Mouse (Mus musculus) embryonic facial prominence, embryonic 15.5 days (tissue): Measurements from ENCODE around the gene Nlrc5. TPM values are rescaled to one million over a fixed set of nuclear protein-coding genes. Genes with fewer than 3 reads are reported as not detected.

ENCODE experiments used
- ATAC-seq: fragments of 200-750 bp; cut with Nextera tagmentation; 2 replicates; pipeline ENCODE4 v1.8.0; 2017; ENCODE audit warnings: low read depth, moderate TSS enrichment; ENCODE audit not compliant: insufficient number of reproducible peaks, low FRiP score, low TSS enrichment
- H3K27ac ChIP-seq: fragments of 300-500 bp; sonication (generic); replicated peaks from 2 replicates; pipeline ENCODE4 v1.5.1; 2015; ENCODE audit warnings: mild to moderate bottlenecking, inconsistent platforms
- H3K27me3 ChIP-seq: fragments of 300-500 bp; sonication (generic); 2 replicates; pipeline ENCODE4 v1.6.1; 2015; ENCODE audit warnings: inconsistent platforms
- H3K36me3 ChIP-seq: fragments of 300-500 bp; sonication (generic); 2 replicates; pipeline ENCODE4 v1.6.1; 2015; ENCODE audit warnings: mild to moderate bottlenecking, inconsistent platforms
- H3K4me1 ChIP-seq: fragments of 300-500 bp; sonication (generic); 2 replicates; pipeline ENCODE4 v1.6.1; 2015; ENCODE audit warnings: inconsistent platforms
- H3K4me2 ChIP-seq: fragments of 300-500 bp; sonication (generic); replicated peaks from 2 replicates; pipeline ENCODE4 v1.6.1; 2015; ENCODE audit warnings: mild to moderate bottlenecking, inconsistent platforms
- H3K4me3 ChIP-seq: fragments of 300-500 bp; sonication (generic); replicated peaks from 2 replicates; pipeline ENCODE4 v1.5.1; 2015; ENCODE audit warnings: mild to moderate bottlenecking, inconsistent platforms
- H3K9ac ChIP-seq: fragments of 300-500 bp; sonication (generic); 2 replicates; pipeline ENCODE4 v1.6.1; 2015; ENCODE audit warnings: inconsistent platforms
- H3K9me3 ChIP-seq: fragments of 300-500 bp; sonication (generic); replicated peaks from 2 replicates; pipeline ENCODE4 v1.6.1; 2016; ENCODE audit warnings: inconsistent platforms
- WGBS: fragments of 180-500 bp; shearing (Covaris S2); methylation state at CpG from one replicate; pipeline ENCODE4 v1.1.7; 2015; 5-methylcytosine and 5-hydroxymethylcytosine counted together
- microRNA-seq: library from miRNA; unstranded; fragments of <30 nt; microRNA quantifications from one replicate; pipeline ENCODE4, GENCODE M21; 2016; ENCODE audit warnings: borderline number of aligned reads
- polyA plus RNA-seq: library from polyadenylated mRNA; unstranded; fragments of >200 nt; fragmentation: Nextera tagmentation; extraction: Ambion mirVana; gene quantifications from 2 replicates; pipeline ENCODE4 v1.2.1, GENCODE M21; 2015

Gene Nlrc5
- polyA plus RNA-seq, 1 experiment from 2014 or later = 0.40 TPM

DNA sequence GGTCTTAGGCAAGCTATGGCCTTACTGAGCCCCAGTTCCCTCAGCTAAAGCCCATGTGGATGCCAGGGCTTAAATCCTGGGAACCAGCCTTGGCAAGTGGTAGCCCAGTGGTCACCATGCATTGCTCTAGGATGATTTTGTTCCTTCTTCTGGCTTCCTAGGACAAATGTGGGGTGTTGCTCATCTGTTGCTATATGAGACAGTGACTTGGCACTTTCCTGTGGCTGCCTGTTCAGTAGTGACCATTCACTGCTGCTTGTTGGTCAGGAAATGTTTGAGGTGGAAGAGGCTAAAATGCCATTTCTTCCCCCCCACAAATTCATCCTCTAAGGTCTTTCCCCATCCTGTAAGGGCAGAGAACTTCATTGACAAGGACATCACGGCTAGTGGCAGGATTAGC lies 135.3 kb downstream of the Nlrc5 start:
- WGBS = 70% methylated on average over 1 of the region's 1 CpGs
- no peaks in the 10 kb centered on the region; the same call in 1 of the 2 replicates for H3K4me1 ChIP-seq

DNA sequence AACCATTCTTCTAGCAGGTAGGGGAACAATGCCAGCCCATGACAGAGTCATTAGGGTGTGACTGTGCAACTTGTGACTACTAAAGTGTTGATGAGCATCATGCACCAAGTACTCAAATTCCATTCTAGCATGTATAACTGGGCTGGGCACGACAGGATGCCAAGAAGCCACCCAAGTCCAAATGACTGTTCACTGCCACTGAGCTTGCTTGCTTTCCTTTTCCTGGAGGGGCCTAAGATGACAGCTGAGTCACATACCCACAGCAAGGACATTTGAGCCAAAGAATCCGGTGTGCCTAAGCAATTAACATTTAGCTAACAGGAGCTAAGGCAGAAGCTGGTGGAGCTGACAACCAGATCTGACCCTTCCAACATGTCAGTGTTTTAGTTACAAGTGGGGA lies 137.7 kb downstream of the Nlrc5 start:
- H3K4me3 ChIP-seq = no peak overlapping the region
- no peak overlapping the region for H3K9ac ChIP-seq
- no peaks in the 10 kb centered on the region for H3K9me3 ChIP-seq
- ATAC-seq = no peak
- H3K27ac ChIP-seq = no peak overlapping the region
- 67% methylated on average over 2 of the region's 2 CpGs for WGBS
- no peaks in the 10 kb centered on the region; the same call in 1 of the 2 replicates for H3K4me1 ChIP-seq
- no peak overlapping the region for H3K4me2 ChIP-seq
- H3K36me3 ChIP-seq = peaks cover 39% of the 10 kb centered on the region
- H3K27me3 ChIP-seq = no peaks in the 10 kb centered on the region

More for the DNA sequence above, 135.3 kb downstream of the Nlrc5 start:
- no peak overlapping the region for H3K27ac ChIP-seq
- no peak overlapping the region for H3K4me3 ChIP-seq
- no peaks in the 10 kb centered on the region for H3K27me3 ChIP-seq
- H3K36me3 ChIP-seq = peaks cover 16% of the 10 kb centered on the region
- no peaks in the 10 kb centered on the region for H3K9me3 ChIP-seq
- ATAC-seq = no peak
- H3K4me2 ChIP-seq = no peak overlapping the region
- H3K9ac ChIP-seq = no peak overlapping the region

DNA sequence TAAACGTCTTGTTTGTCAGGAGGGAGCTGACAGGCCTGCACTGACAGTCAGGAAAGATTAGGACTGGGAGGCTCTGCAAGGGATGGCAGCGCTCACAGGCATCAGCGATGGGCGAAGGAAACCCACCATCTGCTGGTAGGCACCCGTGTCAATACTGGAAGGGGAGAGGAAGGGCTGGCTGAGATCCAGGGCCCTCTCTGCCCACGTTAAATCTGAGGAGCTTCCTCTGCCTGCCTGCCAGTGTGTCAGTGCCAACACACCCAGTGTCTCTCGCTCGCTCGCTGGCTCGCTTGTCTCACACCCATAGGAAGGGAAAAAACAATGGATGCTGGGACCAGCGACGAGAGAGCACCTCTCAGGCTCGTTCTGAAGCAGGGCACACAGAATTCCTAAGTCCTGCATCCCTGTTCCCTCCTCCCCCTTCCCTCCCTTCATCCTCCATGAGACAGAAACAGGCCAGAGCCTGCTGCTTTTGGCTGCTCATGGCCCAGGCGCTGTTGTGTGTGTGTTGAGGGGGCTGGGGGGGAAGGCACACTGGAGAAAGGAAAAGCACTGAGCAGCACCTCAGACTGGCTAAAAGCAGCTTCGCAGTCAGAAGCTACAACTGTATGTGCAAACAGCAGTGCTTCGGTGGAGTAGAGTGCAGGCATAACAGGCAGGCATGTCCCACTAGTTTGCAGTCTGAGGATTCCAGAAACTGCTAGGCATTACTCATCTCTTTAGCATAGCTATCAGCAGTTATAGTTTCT lies 140.2 kb downstream of the Nlrc5 start:
- Histone ChIP-seq H3K9me3 (no peaks in the 10 kb centered on the region), H3K36me3 (peaks cover 61% of the 10 kb centered on the region), H3K4me3 (no peak overlapping the region), H3K4me1 (no peaks in the 10 kb centered on the region), H3K27ac (no peak overlapping the region), H3K4me2 (no peak overlapping the region), H3K27me3 (no peaks in the 10 kb centered on the region), H3K9ac (no peak overlapping the region)
- 80% methylated on average over 16 of the region's 16 CpGs for WGBS
- ATAC-seq = no peak

DNA sequence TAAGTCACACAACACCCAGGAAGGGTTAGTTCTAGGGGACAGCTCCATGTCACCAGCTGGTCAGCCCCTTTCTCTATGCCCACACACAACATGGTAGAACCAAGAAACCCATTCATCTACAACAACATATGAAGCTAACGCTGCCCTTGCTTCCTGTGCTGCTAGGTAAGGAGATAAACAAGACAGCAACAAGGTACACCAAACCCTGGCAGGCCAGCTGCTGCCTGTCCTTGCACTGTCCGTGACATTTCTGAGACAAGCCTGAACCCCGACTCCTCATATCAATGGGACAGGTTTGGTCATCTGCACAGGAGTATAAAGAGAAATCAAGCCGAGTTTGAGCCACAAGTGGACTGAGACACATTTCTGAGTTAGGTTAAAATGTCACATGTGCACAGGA lies 141.0 kb downstream of the Nlrc5 start:
- H3K9me3 ChIP-seq = no peaks in the 10 kb centered on the region
- H3K4me2 ChIP-seq = no peak overlapping the region
- H3K27me3 ChIP-seq = no peaks in the 10 kb centered on the region
- no peak overlapping the region for H3K27ac ChIP-seq
- no peak overlapping the region for H3K9ac ChIP-seq
- H3K36me3 ChIP-seq = peaks cover 63% of the 10 kb centered on the region
- ATAC-seq = no peak
- H3K4me3 ChIP-seq = no peak overlapping the region
- WGBS = 92% methylated on average over 4 of the region's 4 CpGs
- no peaks in the 10 kb centered on the region for H3K4me1 ChIP-seq

Small RNAs within 50 kb of the gene (microRNA-seq; reads per million reads assigned to microRNA genes)
- gene Mir7072 = not detected

Other genes starting within 250 kb of the Nlrc5 start
- 63.5 and 66.1 TPM in 2 replicates for gene Nup93, start 219.8 kb upstream of the Nlrc5 start, polyA plus RNA-seq
- gene Slc12a3, start 105.2 kb upstream of the Nlrc5 start, polyA plus RNA-seq = 0.23 TPM in 1 of 2 replicates, not detected in the other
- 96.8 and 103 TPM in 2 replicates for gene Herpud1, start 47.9 kb upstream of the Nlrc5 start, polyA plus RNA-seq
- gene Cpne2, start 98.6 kb downstream of the Nlrc5 start, polyA plus RNA-seq = 15.6 and 16.1 TPM in 2 replicates
- gene Rspry1, start 167.6 kb downstream of the Nlrc5 start, polyA plus RNA-seq = 36.8 and 36.9 TPM in 2 replicates
- gene Fam192a, start 167.6 kb downstream of the Nlrc5 start, polyA plus RNA-seq = 58.9 and 62.4 TPM in 2 replicates
- 118 and 120 TPM in 2 replicates for gene Arl2bp, start 232.2 kb downstream of the Nlrc5 start, polyA plus RNA-seq